Mouse (Mus musculus): ENCODE results near the gene Gipc2. TPM values are rescaled to one million over a fixed set of nuclear protein-coding genes. Genes with fewer than 3 reads are reported as not detected.
"Not testable (repeated sequence)": the region's sequence is repeated elsewhere in the genome, so short reads cannot be mapped to it uniquely, and the experiment has no call there.

Gipc2 gene
- polyA plus RNA-seq, 1 experiment from 2014 or later = 1.5 TPM

DNA sequence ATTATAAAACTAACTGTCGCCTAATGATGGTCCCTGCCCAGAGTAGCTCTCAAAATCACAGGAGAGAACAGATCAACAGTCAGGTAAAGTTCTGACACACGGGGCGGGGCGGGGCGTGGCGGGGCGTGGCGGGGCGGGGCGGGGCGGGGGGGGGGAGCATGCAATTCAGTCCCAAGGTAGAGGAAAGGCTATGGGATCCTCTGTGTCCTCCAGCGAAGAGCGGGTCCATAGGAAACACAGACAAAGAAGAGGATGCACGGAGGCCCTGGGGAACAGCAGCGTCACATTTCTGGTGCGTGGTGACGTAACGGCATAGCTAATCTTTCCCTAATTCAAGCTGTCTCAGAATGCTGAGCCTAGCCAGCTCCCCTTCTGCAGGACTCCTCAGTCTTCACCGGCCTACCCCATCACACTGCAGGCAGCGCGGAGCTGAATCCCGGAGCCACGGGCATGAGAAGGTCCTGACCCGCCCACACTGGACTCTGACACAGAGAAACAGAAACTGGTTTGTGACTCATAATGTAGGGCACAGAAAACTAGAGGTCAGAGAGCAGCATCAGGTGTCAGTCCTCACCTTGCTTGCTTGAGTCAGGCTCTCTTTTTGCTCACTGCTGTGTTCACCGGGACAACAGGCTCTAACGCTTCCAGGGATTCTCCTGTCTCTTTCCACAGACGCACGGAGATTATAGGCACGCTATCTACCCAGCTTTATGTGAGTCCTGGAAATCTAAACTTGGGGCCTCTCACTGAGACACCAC, 14.1 kb downstream of the Gipc2 start:
- Histone ChIP-seq H3K4me2 (peak overlapping the region; percentile 23; the same call in 1 of the 2 replicates), H3K27ac (ENCODE audit: low read depth, low read length) (no peak overlapping the region), H3K9ac (ENCODE audit: low read length) (no peak overlapping the region), H3K4me1 (ENCODE audit: control insufficient read depth, insufficient read depth, low read length) (no peaks in the 10 kb centered on the region), H3K36me3 (ENCODE audit: control insufficient read depth, insufficient read depth, low read length) (no peaks in the 10 kb centered on the region), H3K27me3 (ENCODE audit: control insufficient read depth, insufficient read depth, low read length) (no peaks in the 10 kb centered on the region), H3K9me3 (ENCODE audit: control insufficient read depth, low read length) (no peaks in the 10 kb centered on the region), H3K4me3 (ENCODE audit: low read depth, low read length) (no peak overlapping the region)
- DNase-seq (ENCODE audit: low spot score, missing footprints) = peak; percentile 87
- ATAC-seq (ENCODE audit: low FRiP score) = peak; percentile 51; the same call in 1 of the 2 replicates
- WGBS = 70% methylated on average over 21 of the region's 29 CpGs

DNA sequence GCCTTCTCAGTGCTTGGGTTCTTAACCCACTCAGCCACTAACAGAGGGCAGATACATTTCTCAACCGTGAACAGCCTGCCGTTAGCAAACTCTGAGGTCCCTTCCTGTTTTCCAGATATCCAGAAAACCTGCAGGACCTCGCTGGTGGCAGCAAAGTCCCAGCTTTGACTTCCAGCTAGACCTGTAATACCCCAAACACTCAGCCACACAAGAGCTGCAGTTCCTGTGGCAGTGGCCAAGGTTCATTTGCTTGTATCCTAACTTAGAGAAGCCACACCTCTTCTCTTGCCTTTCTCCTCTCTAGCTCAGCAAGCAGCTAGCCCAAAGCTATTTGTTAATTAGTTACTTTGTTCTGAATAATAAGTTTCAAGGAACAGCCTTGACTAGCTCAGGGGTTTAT, 16.2 kb downstream of the Gipc2 start:
- 66% methylated on average over 3 of the region's 3 CpGs for WGBS
- Histone ChIP-seq H3K4me1 (ENCODE audit: control insufficient read depth, insufficient read depth, low read length) (no peaks in the 10 kb centered on the region), H3K27ac (ENCODE audit: low read depth, low read length) (no peak overlapping the region), H3K36me3 (ENCODE audit: control insufficient read depth, insufficient read depth, low read length) (no peaks in the 10 kb centered on the region), H3K4me3 (ENCODE audit: low read depth, low read length) (no peak overlapping the region), H3K9me3 (ENCODE audit: control insufficient read depth, low read length) (no peaks in the 10 kb centered on the region), H3K27me3 (ENCODE audit: control insufficient read depth, insufficient read depth, low read length) (no peaks in the 10 kb centered on the region), H3K9ac (ENCODE audit: low read length) (no peak overlapping the region), H3K4me2 (no peak overlapping the region)
- ATAC-seq (ENCODE audit: low FRiP score) (no peak), DNase-seq (ENCODE audit: low spot score, missing footprints) (no peak)

DNA sequence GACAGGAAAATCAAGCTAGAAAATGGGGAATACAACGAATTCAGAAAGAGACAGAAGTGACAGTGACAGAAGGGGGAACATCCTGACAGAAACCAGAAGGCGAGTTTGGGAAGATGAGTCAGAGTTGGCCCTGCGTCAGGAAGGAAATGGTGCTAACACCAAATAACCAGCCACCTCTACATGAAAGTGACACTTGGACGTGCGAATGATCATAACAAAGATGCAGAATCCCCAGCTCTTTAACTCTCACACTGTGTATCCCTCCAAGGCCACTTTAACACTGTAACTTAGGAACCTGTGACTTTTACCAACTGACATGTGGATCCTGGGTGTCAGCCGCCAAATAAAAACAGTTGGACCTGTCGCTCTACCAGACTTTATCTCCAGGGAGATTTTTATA, 16.6 kb downstream of the Gipc2 start:
- Histone ChIP-seq H3K27ac (ENCODE audit: low read depth, low read length) (no peak overlapping the region), H3K4me1 (ENCODE audit: control insufficient read depth, insufficient read depth, low read length) (no peaks in the 10 kb centered on the region), H3K36me3 (ENCODE audit: control insufficient read depth, insufficient read depth, low read length) (no peaks in the 10 kb centered on the region), H3K4me2 (no peak overlapping the region), H3K27me3 (ENCODE audit: control insufficient read depth, insufficient read depth, low read length) (no peaks in the 10 kb centered on the region), H3K9me3 (ENCODE audit: control insufficient read depth, low read length) (no peaks in the 10 kb centered on the region), H3K9ac (ENCODE audit: low read length) (no peak overlapping the region), H3K4me3 (ENCODE audit: low read depth, low read length) (no peak overlapping the region)
- ATAC-seq (ENCODE audit: low FRiP score) = no peak
- WGBS = 80% methylated on average over 7 of the region's 7 CpGs
- DNase-seq (ENCODE audit: low spot score, missing footprints) = no peak

DNA sequence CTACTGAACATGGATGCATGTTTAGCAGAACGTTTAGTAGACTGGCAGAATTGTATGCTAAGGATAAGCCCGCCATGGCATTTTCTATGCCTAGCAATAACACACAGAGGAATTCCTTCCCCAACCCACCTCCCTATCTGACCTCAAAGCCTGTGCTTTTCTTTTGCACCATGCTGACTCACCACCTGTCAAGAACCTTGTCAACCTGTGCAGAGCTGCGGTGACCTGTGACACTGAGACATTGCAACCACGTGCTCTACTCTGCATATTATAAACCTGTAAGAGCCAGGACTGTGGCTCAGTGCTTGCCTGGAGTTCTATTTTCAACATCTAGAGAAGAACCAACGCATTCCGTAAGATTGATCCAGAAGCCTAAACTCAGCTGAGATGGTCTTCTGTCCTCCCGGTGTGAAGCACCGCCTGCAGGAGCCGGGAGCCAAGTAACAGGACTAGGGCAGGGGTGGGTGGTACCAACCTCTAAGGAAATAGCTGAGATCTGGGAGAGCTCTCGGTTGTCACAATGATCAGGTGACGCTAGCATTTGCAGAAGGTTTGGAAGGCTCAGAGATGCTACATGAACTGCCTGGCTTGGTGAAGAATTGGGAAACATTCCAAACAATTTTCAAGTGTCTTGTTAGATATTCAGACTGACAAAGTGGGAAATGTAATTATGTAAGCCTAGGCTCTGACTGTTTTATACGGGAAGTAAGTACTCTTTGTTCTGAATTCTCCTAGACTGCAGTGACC, 18.8 kb downstream of the Gipc2 start:
- no peaks in the 10 kb centered on the region for H3K9me3 ChIP-seq (ENCODE audit: control insufficient read depth, low read length)
- no peak overlapping the region for H3K9ac ChIP-seq (ENCODE audit: low read length)
- DNase-seq (ENCODE audit: low spot score, missing footprints) = no peak
- 80% methylated on average over 12 of the region's 12 CpGs for WGBS
- no peak for ATAC-seq (ENCODE audit: low FRiP score)
- no peaks in the 10 kb centered on the region for H3K27me3 ChIP-seq (ENCODE audit: control insufficient read depth, insufficient read depth, low read length)
- no peaks in the 10 kb centered on the region for H3K4me1 ChIP-seq (ENCODE audit: control insufficient read depth, insufficient read depth, low read length)
- H3K27ac ChIP-seq (ENCODE audit: low read depth, low read length) = no peak overlapping the region
- no peak overlapping the region for H3K4me3 ChIP-seq (ENCODE audit: low read depth, low read length)
- no peak overlapping the region for H3K4me2 ChIP-seq
- no peaks in the 10 kb centered on the region for H3K36me3 ChIP-seq (ENCODE audit: control insufficient read depth, insufficient read depth, low read length)

DNA sequence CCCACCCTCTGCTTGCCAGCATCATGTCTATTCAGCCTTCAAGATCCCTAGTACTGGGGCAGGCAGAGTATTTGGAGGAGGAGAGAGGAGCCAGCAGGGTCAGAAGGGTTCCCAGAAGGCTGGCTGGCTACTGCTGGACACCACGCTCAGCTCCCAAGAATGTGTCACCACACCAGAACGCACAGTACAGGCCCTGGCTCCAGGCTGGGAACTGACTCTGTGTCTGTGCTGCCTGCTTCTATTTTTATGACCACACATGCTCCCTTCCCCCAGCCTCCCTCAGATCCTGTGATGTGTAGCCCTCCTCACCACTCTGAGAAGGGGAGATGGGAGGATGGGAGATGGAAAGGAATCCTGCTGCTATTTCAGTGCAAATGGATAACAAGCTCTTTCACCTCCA, 20.8 kb downstream of the Gipc2 start:
- Histone ChIP-seq H3K9me3 (ENCODE audit: control insufficient read depth, low read length) (no peaks in the 10 kb centered on the region), H3K9ac (ENCODE audit: low read length) (no peak overlapping the region), H3K27me3 (ENCODE audit: control insufficient read depth, insufficient read depth, low read length) (no peaks in the 10 kb centered on the region), H3K4me1 (ENCODE audit: control insufficient read depth, insufficient read depth, low read length) (no peaks in the 10 kb centered on the region), H3K27ac (ENCODE audit: low read depth, low read length) (no peak overlapping the region), H3K4me3 (ENCODE audit: low read depth, low read length) (no peak overlapping the region), H3K4me2 (no peak overlapping the region), H3K36me3 (ENCODE audit: control insufficient read depth, insufficient read depth, low read length) (no peaks in the 10 kb centered on the region)
- no peak for ATAC-seq (ENCODE audit: low FRiP score)
- 64% methylated on average over 2 of the region's 2 CpGs for WGBS
- no peak for DNase-seq (ENCODE audit: low spot score, missing footprints)

DNA sequence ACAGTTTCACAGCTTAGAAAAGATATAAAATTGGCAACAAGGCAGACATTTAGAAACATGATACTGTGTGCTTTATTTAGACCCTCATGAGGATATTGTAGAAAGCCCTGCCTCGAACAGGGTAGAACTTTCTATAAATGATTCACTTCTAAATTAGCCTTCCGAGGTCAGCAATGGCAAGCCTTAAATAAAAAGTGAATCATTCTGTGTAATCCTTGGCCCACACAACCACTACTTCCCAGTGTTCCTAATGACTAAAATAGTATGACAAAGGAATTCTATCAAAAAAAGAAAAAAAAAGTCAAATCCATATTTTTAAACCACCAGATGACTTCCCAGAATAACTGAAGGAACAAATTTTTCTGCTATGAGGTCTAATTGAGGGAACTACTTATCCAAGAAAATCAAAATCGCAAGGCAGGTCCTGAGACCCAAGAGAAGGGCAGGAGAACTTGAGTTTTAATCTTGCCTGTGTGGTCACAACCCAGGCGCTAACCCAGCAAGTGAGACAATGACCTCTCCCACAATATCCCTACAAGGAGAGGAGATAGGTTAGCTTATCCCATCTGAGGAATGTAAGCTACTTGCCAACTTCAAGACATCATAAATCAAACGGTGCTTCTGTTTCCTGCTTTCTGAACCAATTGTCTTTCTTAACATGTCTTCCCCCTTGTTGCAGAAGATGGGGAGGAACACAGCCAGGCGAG, 22.9 kb downstream of the Gipc2 start:
- Histone ChIP-seq H3K9ac (ENCODE audit: low read length) (no peak overlapping the region), H3K27me3 (ENCODE audit: control insufficient read depth, insufficient read depth, low read length) (no peaks in the 10 kb centered on the region), H3K9me3 (ENCODE audit: control insufficient read depth, low read length) (no peaks in the 10 kb centered on the region), H3K27ac (ENCODE audit: low read depth, low read length) (no peak overlapping the region), H3K4me2 (no peak overlapping the region), H3K4me1 (ENCODE audit: control insufficient read depth, insufficient read depth, low read length) (no peaks in the 10 kb centered on the region), H3K36me3 (ENCODE audit: control insufficient read depth, insufficient read depth, low read length) (no peaks in the 10 kb centered on the region), H3K4me3 (ENCODE audit: low read depth, low read length) (no peak overlapping the region)
- WGBS = 83% methylated on average over 6 of the region's 6 CpGs
- DNase-seq (ENCODE audit: low spot score, missing footprints) (no peak), ATAC-seq (ENCODE audit: low FRiP score) (no peak)

DNA sequence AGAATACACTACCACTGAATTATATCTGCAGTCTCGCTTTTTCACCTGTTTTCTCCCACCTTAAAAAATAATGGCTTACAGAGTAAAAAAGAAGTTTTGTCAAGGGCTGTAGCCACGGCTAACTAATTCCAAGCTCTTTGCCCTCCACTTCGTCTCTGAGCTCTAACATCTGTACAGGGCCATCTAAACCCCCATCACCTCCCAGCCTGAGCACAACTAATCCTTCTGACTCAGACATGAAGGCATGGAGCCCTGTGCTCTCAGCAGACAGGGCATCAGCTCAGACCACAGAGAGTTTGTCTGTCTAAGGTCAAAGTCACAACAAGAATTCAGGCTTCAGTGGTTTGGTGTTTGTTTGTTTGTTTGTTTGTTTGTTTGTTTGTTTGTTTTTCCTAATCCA, 23.9 kb downstream of the Gipc2 start:
- DNase-seq (ENCODE audit: low spot score, missing footprints) = no peak
- 79% methylated on average over 3 of the region's 3 CpGs for WGBS

DNA sequence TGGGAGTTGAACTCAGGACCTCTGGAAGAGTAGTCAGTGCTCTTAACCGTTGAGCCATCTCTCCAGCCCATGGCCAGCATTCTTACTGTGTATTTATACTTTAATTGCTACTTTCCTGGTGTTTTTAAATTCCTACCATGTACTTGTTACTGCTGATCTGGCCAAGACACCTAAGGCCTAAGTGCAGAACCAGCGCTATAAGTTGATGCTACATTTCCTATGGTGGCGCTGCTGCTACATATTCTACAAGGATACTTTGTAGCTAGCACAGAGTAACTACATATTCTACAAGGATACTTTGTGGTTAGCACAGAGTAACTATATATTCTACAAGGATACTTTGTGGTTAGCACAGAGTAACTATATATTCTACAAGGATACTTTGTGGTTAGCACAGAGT, 26.7 kb downstream of the Gipc2 start:
- DNase-seq (ENCODE audit: low spot score, missing footprints); H3K27me3 ChIP-seq (ENCODE audit: control insufficient read depth, insufficient read depth, low read length); H3K4me2 ChIP-seq; H3K9ac ChIP-seq (ENCODE audit: low read length); H3K36me3 ChIP-seq (ENCODE audit: control insufficient read depth, insufficient read depth, low read length); H3K4me3 ChIP-seq (ENCODE audit: low read depth, low read length); ATAC-seq (ENCODE audit: low FRiP score); H3K4me1 ChIP-seq (ENCODE audit: control insufficient read depth, insufficient read depth, low read length); H3K27ac ChIP-seq (ENCODE audit: low read depth, low read length); H3K9me3 ChIP-seq (ENCODE audit: control insufficient read depth, low read length): not testable (repeated sequence)
- WGBS = 88% methylated on average over 3 of the region's 3 CpGs

More for the DNA sequence above, 23.9 kb downstream of the Gipc2 start:
- H3K9ac ChIP-seq (ENCODE audit: low read length) = no peak overlapping the region
- H3K27ac ChIP-seq (ENCODE audit: low read depth, low read length) = no peak overlapping the region
- H3K9me3 ChIP-seq (ENCODE audit: control insufficient read depth, low read length) = no peaks in the 10 kb centered on the region
- H3K36me3 ChIP-seq (ENCODE audit: control insufficient read depth, insufficient read depth, low read length) = no peaks in the 10 kb centered on the region
- H3K4me1 ChIP-seq (ENCODE audit: control insufficient read depth, insufficient read depth, low read length) = no peaks in the 10 kb centered on the region
- H3K4me2 ChIP-seq = no peak overlapping the region
- H3K27me3 ChIP-seq (ENCODE audit: control insufficient read depth, insufficient read depth, low read length) = no peaks in the 10 kb centered on the region
- no peak for ATAC-seq (ENCODE audit: low FRiP score)
- no peak overlapping the region for H3K4me3 ChIP-seq (ENCODE audit: low read depth, low read length)

DNA sequence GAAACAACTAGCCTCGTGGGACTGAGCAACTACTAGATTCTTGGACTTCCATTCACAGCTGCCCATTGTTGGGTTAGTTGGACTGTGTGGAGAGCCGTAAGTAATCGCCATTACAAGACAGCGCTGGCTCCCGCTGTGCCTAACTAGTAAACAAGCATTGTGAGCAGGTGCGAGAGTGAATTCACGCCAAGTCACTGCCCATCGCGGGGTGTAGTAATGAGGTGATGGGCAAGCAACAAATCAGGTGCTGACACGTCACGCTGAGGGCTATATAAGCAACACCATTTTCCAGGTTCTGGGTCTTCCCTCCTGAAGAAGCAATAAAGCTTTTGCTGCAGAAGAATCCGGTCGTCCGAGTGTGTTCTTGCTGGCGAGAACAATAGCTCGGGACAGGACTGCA, 29.9 kb downstream of the Gipc2 start:
- H3K9ac ChIP-seq (ENCODE audit: low read length); H3K9me3 ChIP-seq (ENCODE audit: control insufficient read depth, low read length); H3K4me2 ChIP-seq; H3K4me3 ChIP-seq (ENCODE audit: low read depth, low read length); H3K4me1 ChIP-seq (ENCODE audit: control insufficient read depth, insufficient read depth, low read length); H3K27ac ChIP-seq (ENCODE audit: low read depth, low read length); H3K27me3 ChIP-seq (ENCODE audit: control insufficient read depth, insufficient read depth, low read length); ATAC-seq (ENCODE audit: low FRiP score); DNase-seq (ENCODE audit: low spot score, missing footprints); H3K36me3 ChIP-seq (ENCODE audit: control insufficient read depth, insufficient read depth, low read length): not testable (repeated sequence)
- WGBS = 94% methylated on average over 16 of the region's 16 CpGs
